Comparison of ENCODE assay signal across 8 mouse cellular contexts in the genomic region with DNA sequence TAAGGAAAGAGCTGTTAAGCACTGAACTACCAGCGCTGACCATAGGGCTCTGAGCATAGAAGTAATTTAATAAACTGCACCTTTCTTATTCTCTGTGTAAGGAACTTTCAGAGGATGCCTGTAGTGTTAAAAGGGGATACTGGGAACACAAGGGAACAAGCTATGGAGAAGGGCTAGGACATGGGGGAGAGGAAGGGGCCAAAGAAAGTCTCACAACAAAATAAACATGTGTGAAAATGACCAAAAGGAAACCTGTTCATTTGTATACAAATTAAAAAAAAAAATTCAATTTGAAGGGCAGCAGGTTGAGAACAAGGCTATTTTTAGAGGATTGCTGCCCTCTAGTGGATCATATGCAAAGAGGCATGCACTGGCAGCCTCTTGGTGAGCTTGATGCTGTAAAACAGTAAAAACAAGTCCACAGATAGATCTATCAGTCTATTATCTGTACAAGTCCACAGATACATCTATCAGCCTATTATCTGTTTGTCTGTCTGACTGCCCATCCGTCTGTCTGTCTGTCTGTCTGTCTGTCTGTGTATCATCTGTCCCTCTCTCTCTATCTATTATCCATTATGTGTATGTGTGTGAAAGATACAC. TPM values are rescaled to one million over a fixed set of nuclear protein-coding genes. Genes with fewer than 3 reads are reported as not detected.
A peak's percentile ranks its signal among the peaks of the same experiment; 100 is the strongest.
DNase-seq lines count a peak whose midpoint lies in the region; ATAC-seq lines count a peak whose summit lies in the region.
"Had no signal": no experiment of that assay in that cellular context is flagged by ENCODE, and none has a peak within 500 bp of the region (broad histone marks: within the 10 kb centered on the region; RNA-seq: fewer than 3 reads in every experiment).

No protein-coding gene starts in this region.

- H3K36me3 ChIP-seq in intestine, embryonic 16.5 days (ENCODE audit: control insufficient read depth, insufficient read depth, low read length) = no peaks in the 10 kb centered on the region

- H3K9me3 ChIP-seq in intestine, embryonic 16.5 days (ENCODE audit: control insufficient read depth, low read length) = no peaks in the 10 kb centered on the region

- ATAC-seq in erythroblast, adult 5-6 weeks (replicated peaks; ENCODE audit: low FRiP score, poor library complexity, severe bottlenecking) = peak; percentile 75
- ATAC-seq in intestine, embryonic 16.5 days = 0 out of 2 replicates have a peak, but pooled peaks have one; percentile 38

- DNase-seq in spleen, postnatal 36 days (ENCODE audit: low spot score in 2 of 2) = peak; percentile 21 to 34
- DNase-seq in spleen, postnatal 4 days (ENCODE audit: low spot score in 2 of 2) = no peak
- DNase-seq in adipocyte (ENCODE audit: low spot score) = peak; percentile 70
- peak; percentile 32 for DNase-seq in lung, postnatal 14 days
- DNase-seq in skeletal muscle tissue, adult 2 months (ENCODE audit: low read depth, low spot score) = peak; percentile 39

- no peak overlapping the region for H3K4me2 ChIP-seq in intestine, embryonic 16.5 days (ENCODE audit: low read depth, low read length)

- no peaks in the 10 kb centered on the region for H3K27me3 ChIP-seq in intestine, embryonic 16.5 days (replicated peaks; ENCODE audit: control insufficient read depth, insufficient read depth, low read length)

- WGBS in intestine, embryonic 16.5 days = 9% methylated on average over 2 of the region's 2 CpGs

- no peak overlapping the region for H3K9ac ChIP-seq in intestine, embryonic 16.5 days (ENCODE audit: low read depth, low read length)

- no peak overlapping the region for H3K4me3 ChIP-seq in intestine, embryonic 16.5 days (ENCODE audit: low read length)
- H3K4me3 ChIP-seq: myocyte had no signal

- H3K4me1 ChIP-seq in intestine, embryonic 16.5 days (ENCODE audit: control insufficient read depth, insufficient read depth, low read length) = peaks cover 7% of the 10 kb centered on the region; the same call in 1 of the 2 replicates

- H3K27ac ChIP-seq in intestine, embryonic 16.5 days (ENCODE audit: low read length) = no peak overlapping the region

RNA-seq across cellular contexts. Expression of a gene that starts 53.8 kb away (rescaled TPM):
- total RNA-seq in erythroblast, adult 5-6 weeks (2015; ENCODE audit: low replicate concordance) = not detected in 2 replicates
- total RNA-seq in erythroblast, adult 5-6 weeks (2017; ENCODE audit: low replicate concordance) = not detected in 2 replicates
- 19.6 and 22.0 TPM in 2 replicates for polyA plus RNA-seq in intestine, embryonic 16.5 days (2015; fragmentation: Nextera tagmentation; extraction: Ambion mirVana)
- polyA plus RNA-seq: myocyte had no signal

Comparison
In these comparisons a context has a peak if more than half of its experiments do, and no peak if none do; other contexts are left out.
1. DNase-seq: peak in spleen, postnatal 36 days (2 of 2), adipocyte (single experiment), lung, postnatal 14 days (single experiment) and skeletal muscle tissue, adult 2 months (single experiment); none in spleen, postnatal 4 days (0 of 2).